Mouse (Mus musculus) brain, embryonic 14.5 days (tissue): ENCODE results near the gene Ankfy1.
"Not testable (repeated sequence)": the region's sequence is repeated elsewhere in the genome, so short reads cannot be mapped to it uniquely, and the experiment has no call there.

Experiments used
- CTCF ChIP-seq: fragments of 200-500 bp; IDR thresholded peaks from 2 replicates; pipeline ENCODE4 v1.5.1; 2012; ENCODE audit warnings: inconsistent platforms, mild to moderate bottlenecking, moderate library complexity, borderline replicate concordance; ENCODE audit not compliant: insufficient read depth, insufficient read length; ENCODE audit errors: extremely low read depth
- POLR2A ChIP-seq: fragments of 200-500 bp; IDR thresholded peaks from 2 replicates; pipeline ENCODE4 v1.6.1; 2012; ENCODE audit warnings: mild to moderate bottlenecking, inconsistent platforms, borderline replicate concordance; ENCODE audit not compliant: poor library complexity, insufficient read depth, insufficient read length, severe bottlenecking; ENCODE audit errors: extremely low read depth

- not testable (repeated sequence) for TF ChIP-seq POLR2A
- TF ChIP-seq CTCF = peak; percentile 39; the same call in 1 of the 2 replicates
Observed at GRCm38 (mm10) chr11:72737517-72737916, 47.7 kb downstream of the Ankfy1 start.
